In the genomic region with DNA sequence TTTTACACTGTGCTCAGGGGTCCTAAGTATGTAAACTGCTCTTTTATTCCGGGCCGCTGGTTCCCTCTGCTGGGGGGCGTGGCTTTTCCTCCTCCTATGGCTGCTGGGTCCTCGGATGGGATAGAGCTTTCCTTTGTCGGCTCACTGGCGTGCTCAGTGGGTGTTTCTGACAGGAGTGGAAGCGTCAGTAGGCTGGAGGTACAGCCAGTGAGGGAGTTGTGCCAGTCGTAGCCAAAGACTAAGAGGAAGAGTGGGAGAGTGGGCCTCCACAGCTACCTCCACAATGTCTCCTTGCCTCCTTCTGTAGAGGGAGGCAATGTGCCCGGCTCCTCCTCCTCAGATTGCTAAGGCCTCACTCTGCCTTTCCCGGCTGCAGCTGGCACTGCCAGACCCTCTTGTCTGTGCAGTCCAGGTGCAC, we compare ENCODE assay signal across 8 mouse cellular contexts. TPM values are rescaled to one million over a fixed set of nuclear protein-coding genes. Genes with fewer than 3 reads are reported as not detected.
DNase-seq lines count a peak whose midpoint lies in the region; ATAC-seq lines count a peak whose summit lies in the region.

No protein-coding gene starts in this region.

- H3K27ac ChIP-seq in liver, embryonic 11.5 days (ENCODE audit: low read depth, low read length): no peak overlapping the region
- H3K27ac ChIP-seq in embryonic facial prominence, embryonic 14.5 days (replicated peaks; ENCODE audit: low read depth, low read length): no peak overlapping the region
- H3K27ac ChIP-seq in neural tube, embryonic 15.5 days (replicated peaks): no peak overlapping the region

- 16% methylated on average over 9 of the region's 10 CpGs for whole genome bisulfite sequencing in liver, embryonic 11.5 days
- 2% methylated on average over 10 of the region's 10 CpGs for WGBS in embryonic facial prominence, embryonic 14.5 days
- under 1% methylated on average over 10 of the region's 10 CpGs for WGBS in neural tube, embryonic 15.5 days

- H3K36me3 ChIP-seq in liver, embryonic 11.5 days (ENCODE audit: control insufficient read depth, insufficient read depth, low read length): no peaks in the 10 kb centered on the region
- no peaks in the 10 kb centered on the region for H3K36me3 ChIP-seq in embryonic facial prominence, embryonic 14.5 days (ENCODE audit: control insufficient read depth, insufficient read depth, low read length)
- no peaks in the 10 kb centered on the region for H3K36me3 ChIP-seq in neural tube, embryonic 15.5 days

- peaks cover 3% of the 10 kb centered on the region; the same call in 1 of the 2 replicates for H3K27me3 ChIP-seq in liver, embryonic 11.5 days (replicated peaks; ENCODE audit: control insufficient read depth, insufficient read depth, low read length)
- no peaks in the 10 kb centered on the region for H3K27me3 ChIP-seq in embryonic facial prominence, embryonic 14.5 days (replicated peaks; ENCODE audit: control insufficient read depth, insufficient read depth, low read length)
- no peaks in the 10 kb centered on the region for H3K27me3 ChIP-seq in neural tube, embryonic 15.5 days (replicated peaks)

- ATAC-seq in liver, embryonic 11.5 days (replicated peaks; ENCODE audit: low FRiP score): no peak
- peak; percentile 62 for ATAC-seq in embryonic facial prominence, embryonic 14.5 days (ENCODE audit: low read depth)
- no peak for ATAC-seq in neural tube, embryonic 15.5 days (ENCODE audit: low FRiP score)
- ATAC-seq in activated CD4-positive, CD25-positive, alpha-beta regulatory T cell, adult 4 months: no peak

- H3K9me3 ChIP-seq in liver, embryonic 11.5 days (ENCODE audit: control insufficient read depth, low read length): no peaks in the 10 kb centered on the region
- H3K9me3 ChIP-seq in embryonic facial prominence, embryonic 14.5 days (ENCODE audit: control insufficient read depth, low read length): no peaks in the 10 kb centered on the region
- no peaks in the 10 kb centered on the region for H3K9me3 ChIP-seq in neural tube, embryonic 15.5 days (replicated peaks)

- no peak overlapping the region for H3K4me3 ChIP-seq in liver, embryonic 11.5 days (ENCODE audit: low read depth, low read length)
- peak overlapping the region; percentile 21 for H3K4me3 ChIP-seq in embryonic facial prominence, embryonic 14.5 days (ENCODE audit: low read depth, low read length)
- no peak overlapping the region for H3K4me3 ChIP-seq in neural tube, embryonic 15.5 days (replicated peaks)

- peak overlapping the region; percentile 2 for H3K4me2 ChIP-seq in liver, embryonic 11.5 days
- peak overlapping the region; percentile 50 for H3K4me2 ChIP-seq in embryonic facial prominence, embryonic 14.5 days (ENCODE audit: low read depth, low read length)
- H3K4me2 ChIP-seq in neural tube, embryonic 15.5 days: peak overlapping the region; percentile 51

- no peak for DNase-seq in liver, embryonic 11.5 days (ENCODE audit: low spot score)
- no peak for DNase-seq in liver
- peak; percentile 38 for DNase-seq in embryonic facial prominence, embryonic 14.5 days (ENCODE audit: low spot score)
- DNase-seq in kidney, postnatal 14 days: peak; percentile 11
- no peak for DNase-seq in T-cell, adult 2 months (ENCODE audit: low spot score)
- DNase-seq in gastrocnemius, postnatal 10 days: no peak

- H3K4me1 ChIP-seq in liver, embryonic 11.5 days (replicated peaks; ENCODE audit: control insufficient read depth, insufficient read depth, low read length): no peaks in the 10 kb centered on the region
- 0 out of 2 replicates have a peak, but pooled peaks cover 4% of the 10 kb centered on the region for H3K4me1 ChIP-seq in embryonic facial prominence, embryonic 14.5 days (ENCODE audit: control insufficient read depth, insufficient read depth, low read length)
- peaks cover 13% of the 10 kb centered on the region for H3K4me1 ChIP-seq in neural tube, embryonic 15.5 days

- H3K9ac ChIP-seq in liver, embryonic 11.5 days (ENCODE audit: low read depth, low read length): no peak overlapping the region
- peak overlapping the region; percentile 26; the same call in 1 of the 2 replicates for H3K9ac ChIP-seq in embryonic facial prominence, embryonic 14.5 days (ENCODE audit: low read depth, low read length)
- peak overlapping the region; percentile 34 for H3K9ac ChIP-seq in neural tube, embryonic 15.5 days (replicated peaks)

RNA-seq across cellular contexts. Expression of a gene that starts 30.5 kb away (rescaled TPM):
- 1.6 and 2.9 TPM in 2 replicates for polyA plus RNA-seq in liver, embryonic 11.5 days (2014; fragmentation: Nextera tagmentation; extraction: Ambion mirVana)
- 7.3 and 8.8 TPM in 2 replicates for polyA plus RNA-seq in embryonic facial prominence, embryonic 14.5 days (2014; fragmentation: Nextera tagmentation; extraction: Ambion mirVana)
- polyA plus RNA-seq in neural tube, embryonic 15.5 days (2015; fragmentation: Nextera tagmentation; extraction: Ambion mirVana): 9.1 and 9.5 TPM in 2 replicates
- 1 to 10 TPM in 1 of 2 experiments, under 1 TPM in 1; 0.52 to 1.5 TPM for polyA plus RNA-seq in activated CD4-positive, CD25-positive, alpha-beta regulatory T cell, adult 4 months (2017; shearing (Covaris generic))
- 1 to 10 TPM; 2.6 to 2.8 TPM for total RNA-seq in gastrocnemius, postnatal 10 days (2021)

Comparison
In these comparisons a context has a peak if more than half of its experiments do, and no peak if none do; other contexts are left out.
1. DNase-seq: peak in embryonic facial prominence, embryonic 14.5 days (single experiment) and kidney, postnatal 14 days (single experiment); none in liver, embryonic 11.5 days (single experiment), liver (single experiment), T-cell, adult 2 months (single experiment) and gastrocnemius, postnatal 10 days (single experiment).
2. Peak in every context shown above with its lines, with median percentiles within 50 percentile points of each other: H3K4me2 ChIP-seq.